Mouse (Mus musculus): ENCODE measurements around the gene Vmn1r199. TPM values are rescaled to one million over a fixed set of nuclear protein-coding genes. Genes with fewer than 3 reads are reported as not detected.
"Not testable (repeated sequence)": the region's sequence is repeated elsewhere in the genome, so short reads cannot be mapped to it uniquely, and the experiment has no call there.

The Vmn1r199 gene
- total RNA-seq (2021) (not detected), polyA plus RNA-seq (2012; rRNA removed) (not detected in 2 replicates)
- long read RNA-seq = 0 reads

GRCm38 (mm10) chr13:22379518-22379917, at the start of gene Vmn1r199:
TSS of gene Vmn1r199 (plus strand) at chr13:22379818.
- Histone ChIP-seq H3K4me1 (ENCODE audit: control insufficient read depth, insufficient read depth, low read length) (no peaks in the 10 kb centered on the region; the same call in 1 of the 2 replicates), H3K27me3 (ENCODE audit: control insufficient read depth, insufficient read depth, low read length) (no peaks in the 10 kb centered on the region), H3K27ac (no peak within 1 kb of the TSS), H3K79me2 (replicated peaks; ENCODE audit: control insufficient read depth, insufficient read depth, low read length) (no peaks in the 10 kb centered on the region), H3K9ac (ENCODE audit: low read depth, low read length) (no peak within 1 kb of the TSS), H3K36me3 (ENCODE audit: control insufficient read depth, insufficient read depth, low read length) (no peaks in the 10 kb centered on the region), H3K4me3 (no peak within 1 kb of the TSS)
- WGBS = 63% methylated on average over 2 of the region's 2 CpGs
- intact Hi-C loops (cut with DNase I) = no loop called here
- no peak for TF ChIP-seq CTCF (IDR thresholded peaks at IDR 0.05)
- no peak for TF ChIP-seq POLR2A (IDR thresholded peaks at IDR 0.05; ENCODE audit: insufficient read depth, low read depth, low read length)
- TF ChIP-seq EP300 (IDR thresholded peaks at IDR 0.05; ENCODE audit: insufficient read depth, low read depth, low read length) = no peak
- no peak for DNase-seq

GRCm38 (mm10) chr13:22333269-22333668, 46.3 kb upstream of the Vmn1r199 start:
- intact Hi-C loops (cut with DNase I) = no loop called here

GRCm38 (mm10) chr13:22335565-22335964, 44.1 kb upstream of the Vmn1r199 start:
- Histone ChIP-seq H3K4me3 (no peak overlapping the region), H3K79me2 (replicated peaks; ENCODE audit: control insufficient read depth, insufficient read depth, low read length) (no peaks in the 10 kb centered on the region), H3K27me3 (ENCODE audit: control insufficient read depth, insufficient read depth, low read length) (no peaks in the 10 kb centered on the region), H3K36me3 (ENCODE audit: control insufficient read depth, insufficient read depth, low read length) (no peaks in the 10 kb centered on the region), H3K9ac (ENCODE audit: low read depth, low read length) (no peak overlapping the region), H3K27ac (no peak overlapping the region), H3K4me1 (ENCODE audit: control insufficient read depth, insufficient read depth, low read length) (no peaks in the 10 kb centered on the region)
- no peak for DNase-seq
- intact Hi-C loops (cut with DNase I) = no loop called here
- TF ChIP-seq POLR2A (IDR thresholded peaks at IDR 0.05; ENCODE audit: insufficient read depth, low read depth, low read length) (no peak), CTCF (IDR thresholded peaks at IDR 0.05) (no peak), EP300 (IDR thresholded peaks at IDR 0.05; ENCODE audit: insufficient read depth, low read depth, low read length) (no peak)
- 65% methylated on average over 1 of the region's 1 CpGs for WGBS

More at GRCm38 (mm10) chr13:22333269-22333668, 46.3 kb upstream of the Vmn1r199 start:
- Histone ChIP-seq H3K27me3 (ENCODE audit: control insufficient read depth, insufficient read depth, low read length) (no peaks in the 10 kb centered on the region), H3K79me2 (replicated peaks; ENCODE audit: control insufficient read depth, insufficient read depth, low read length) (no peaks in the 10 kb centered on the region), H3K27ac (no peak overlapping the region), H3K4me3 (no peak overlapping the region), H3K36me3 (ENCODE audit: control insufficient read depth, insufficient read depth, low read length) (no peaks in the 10 kb centered on the region), H3K9ac (ENCODE audit: low read depth, low read length) (no peak overlapping the region), H3K4me1 (ENCODE audit: control insufficient read depth, insufficient read depth, low read length) (no peaks in the 10 kb centered on the region)
- DNase-seq = no peak
- WGBS = 46% methylated on average over 2 of the region's 2 CpGs
- TF ChIP-seq CTCF (IDR thresholded peaks at IDR 0.05) (no peak), EP300 (IDR thresholded peaks at IDR 0.05; ENCODE audit: insufficient read depth, low read depth, low read length) (no peak), POLR2A (IDR thresholded peaks at IDR 0.05; ENCODE audit: insufficient read depth, low read depth, low read length) (no peak)

- TF ChIP-seq CTCF (IDR thresholded peaks at IDR 0.05) = no peak
- no peak for TF ChIP-seq POLR2A (IDR thresholded peaks at IDR 0.05; ENCODE audit: insufficient read depth, low read depth, low read length)
- no peak for TF ChIP-seq EP300 (IDR thresholded peaks at IDR 0.05; ENCODE audit: insufficient read depth, low read depth, low read length)
Observed at GRCm38 (mm10) chr13:22350064-22350463, 29.6 kb upstream of the Vmn1r199 start, which contains the start of gene Vmn1r198. TSS of gene Vmn1r198 (plus strand) at chr13:22350364.

GRCm38 (mm10) chr13:22350813-22351212, 28.8 kb upstream of the Vmn1r199 start:
- H3K4me3 ChIP-seq = no peak overlapping the region
- WGBS = 63% methylated on average over 1 of the region's 1 CpGs
- no peak for DNase-seq
- TF ChIP-seq POLR2A (IDR thresholded peaks at IDR 0.05; ENCODE audit: insufficient read depth, low read depth, low read length) = no peak
- TF ChIP-seq EP300 (IDR thresholded peaks at IDR 0.05; ENCODE audit: insufficient read depth, low read depth, low read length) = no peak
- no peak for TF ChIP-seq CTCF (IDR thresholded peaks at IDR 0.05)
- no peak overlapping the region for H3K9ac ChIP-seq (ENCODE audit: low read depth, low read length)
- intact Hi-C loops (cut with DNase I) = no loop called here
- no peaks in the 10 kb centered on the region for H3K36me3 ChIP-seq (ENCODE audit: control insufficient read depth, insufficient read depth, low read length)
- no peak overlapping the region for H3K27ac ChIP-seq
- H3K4me1 ChIP-seq (ENCODE audit: control insufficient read depth, insufficient read depth, low read length) = no peaks in the 10 kb centered on the region
- no peaks in the 10 kb centered on the region for H3K27me3 ChIP-seq (ENCODE audit: control insufficient read depth, insufficient read depth, low read length)
- H3K79me2 ChIP-seq (replicated peaks; ENCODE audit: control insufficient read depth, insufficient read depth, low read length) = no peaks in the 10 kb centered on the region

More at GRCm38 (mm10) chr13:22350064-22350463, 29.6 kb upstream of the Vmn1r199 start, which contains the start of gene Vmn1r198:
- no peak for DNase-seq
- H3K27ac ChIP-seq = no peak within 1 kb of the TSS
- H3K79me2 ChIP-seq (replicated peaks; ENCODE audit: control insufficient read depth, insufficient read depth, low read length) = no peaks in the 10 kb centered on the region
- intact Hi-C loops (cut with DNase I) = no loop called here
- H3K9ac ChIP-seq (ENCODE audit: low read depth, low read length) = no peak within 1 kb of the TSS
- no peaks in the 10 kb centered on the region for H3K27me3 ChIP-seq (ENCODE audit: control insufficient read depth, insufficient read depth, low read length)
- WGBS = 18% methylated on average over 1 of the region's 1 CpGs
- H3K4me3 ChIP-seq = no peak within 1 kb of the TSS
- no peaks in the 10 kb centered on the region for H3K4me1 ChIP-seq (ENCODE audit: control insufficient read depth, insufficient read depth, low read length)
- H3K36me3 ChIP-seq (ENCODE audit: control insufficient read depth, insufficient read depth, low read length) = no peaks in the 10 kb centered on the region

GRCm38 (mm10) chr13:22381128-22381527, 1.5 kb downstream of the Vmn1r199 start:
- intact Hi-C loops (cut with DNase I); H3K27ac ChIP-seq; H3K9ac ChIP-seq (ENCODE audit: low read depth, low read length); H3K4me3 ChIP-seq; H3K4me1 ChIP-seq (ENCODE audit: control insufficient read depth, insufficient read depth, low read length); DNase-seq; H3K36me3 ChIP-seq (ENCODE audit: control insufficient read depth, insufficient read depth, low read length); H3K79me2 ChIP-seq (replicated peaks; ENCODE audit: control insufficient read depth, insufficient read depth, low read length); H3K27me3 ChIP-seq (ENCODE audit: control insufficient read depth, insufficient read depth, low read length): not testable (repeated sequence)
- WGBS = 27% methylated on average over 3 of the region's 3 CpGs

All from heart, adult 2 months (tissue).